Mouse (Mus musculus) forebrain, embryonic 15.5 days (tissue): ENCODE results near the gene Rbm11. TPM values are rescaled to one million over a fixed set of nuclear protein-coding genes. Genes with fewer than 3 reads are reported as not detected.

Experiments used
- ATAC-seq: fragments of 200-750 bp; cut with Nextera tagmentation; replicated peaks from 2 replicates; pipeline ENCODE4 v1.8.0; 2017; ENCODE audit warnings: mild to moderate bottlenecking, moderate TSS enrichment, moderate library complexity
- H3K27ac ChIP-seq: fragments of 300-500 bp; sonication (generic); replicated peaks from 2 replicates; pipeline ENCODE4 v1.5.1; 2015; ENCODE audit warnings: mild to moderate bottlenecking, inconsistent platforms
- H3K27me3 ChIP-seq: fragments of 300-500 bp; sonication (generic); 2 replicates; pipeline ENCODE4 v1.6.1; 2015; ENCODE audit warnings: inconsistent platforms
- H3K36me3 ChIP-seq: fragments of 300-500 bp; sonication (generic); 2 replicates; pipeline ENCODE4 v1.6.1; 2015; ENCODE audit warnings: mild to moderate bottlenecking, inconsistent platforms
- H3K4me1 ChIP-seq: fragments of 300-500 bp; sonication (generic); 2 replicates; pipeline ENCODE4 v1.6.1; 2015; ENCODE audit warnings: inconsistent platforms
- H3K4me2 ChIP-seq: fragments of 300-500 bp; sonication (generic); replicated peaks from 2 replicates; pipeline ENCODE4 v1.6.1; 2015; ENCODE audit warnings: mild to moderate bottlenecking, inconsistent platforms
- H3K4me3 ChIP-seq: fragments of 300-500 bp; sonication (generic); 2 replicates; pipeline ENCODE4 v1.5.1; 2015; ENCODE audit warnings: mild to moderate bottlenecking, inconsistent platforms
- H3K9ac ChIP-seq: fragments of 300-500 bp; sonication (generic); replicated peaks from 2 replicates; pipeline ENCODE4 v1.6.1; 2015; ENCODE audit warnings: mild to moderate bottlenecking, inconsistent platforms
- H3K9me3 ChIP-seq: fragments of 300-500 bp; sonication (generic); 2 replicates; pipeline ENCODE4 v1.6.1; 2016; ENCODE audit warnings: inconsistent platforms
- WGBS: fragments of 180-500 bp; shearing (Covaris S2); methylation state at CpG from one replicate; pipeline ENCODE4 v1.1.7; 2015; ENCODE audit warnings: mixed read lengths; 5-methylcytosine and 5-hydroxymethylcytosine counted together
- polyA plus RNA-seq: library from polyadenylated mRNA; unstranded; fragments of >200 nt; fragmentation: Nextera tagmentation; extraction: Ambion mirVana; gene quantifications from 2 replicates; pipeline ENCODE4 v1.2.1, GENCODE M21; 2015

Gene Rbm11
- 1.2 and 1.4 TPM in 2 replicates for polyA plus RNA-seq

DNA sequence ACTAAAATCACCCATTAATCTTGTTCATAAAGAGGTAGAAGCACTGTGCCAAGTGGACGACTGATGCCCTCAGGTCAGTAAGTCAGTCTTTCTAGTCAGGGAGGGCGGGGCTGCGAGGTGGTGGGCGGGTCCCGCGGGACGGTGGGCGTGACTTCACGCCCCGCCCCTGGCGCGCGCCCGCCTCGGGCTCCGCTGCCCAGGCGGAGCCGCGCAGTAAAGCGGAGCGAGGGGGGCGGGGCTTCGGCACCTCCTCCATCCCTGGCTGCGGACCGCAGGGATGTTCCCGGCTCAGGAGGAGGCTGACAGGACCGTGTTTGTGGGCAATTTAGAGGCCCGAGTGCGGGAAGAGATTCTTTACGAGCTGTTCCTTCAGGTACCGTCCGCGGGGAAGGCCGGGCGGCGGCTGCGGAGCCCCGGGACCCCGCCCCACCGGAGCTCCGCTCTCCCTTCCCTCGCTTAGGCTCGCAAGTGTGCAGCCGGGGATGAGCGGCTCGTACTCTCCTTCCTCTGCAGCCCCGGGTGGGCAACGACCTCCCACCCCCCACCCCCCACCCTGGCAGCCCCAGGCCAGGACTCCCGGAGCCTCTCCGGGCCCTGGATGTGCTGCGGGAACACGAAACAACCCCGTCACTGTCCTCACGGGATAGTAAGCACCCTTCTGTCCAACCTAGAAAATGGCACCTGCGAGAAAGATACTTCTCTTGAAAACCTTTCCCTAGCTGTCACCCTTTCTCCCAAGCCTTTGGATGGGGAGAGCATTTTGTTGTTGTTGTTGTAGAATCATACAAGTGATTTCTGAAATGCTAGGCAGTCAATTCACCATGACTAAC is at the start of gene Rbm11:
Gene Rbm11 (plus strand): TSS at position 174 of the 830 bp plus-strand sequence.
- Histone ChIP-seq H3K9ac (peak within 1 kb of the TSS; percentile 59), H3K36me3 (no peaks in the 10 kb centered on the region), H3K27me3 (no peaks in the 10 kb centered on the region), H3K4me3 (peak within 1 kb of the TSS; percentile 76), H3K4me1 (peaks cover 10% of the 10 kb centered on the region), H3K27ac (peak within 1 kb of the TSS; percentile 56; the same call in 1 of the 2 replicates), H3K4me2 (peak within 1 kb of the TSS; percentile 70), H3K9me3 (no peaks in the 10 kb centered on the region)
- ATAC-seq = peak; percentile 98
- WGBS = under 1% methylated on average over 55 of the region's 55 CpGs

DNA sequence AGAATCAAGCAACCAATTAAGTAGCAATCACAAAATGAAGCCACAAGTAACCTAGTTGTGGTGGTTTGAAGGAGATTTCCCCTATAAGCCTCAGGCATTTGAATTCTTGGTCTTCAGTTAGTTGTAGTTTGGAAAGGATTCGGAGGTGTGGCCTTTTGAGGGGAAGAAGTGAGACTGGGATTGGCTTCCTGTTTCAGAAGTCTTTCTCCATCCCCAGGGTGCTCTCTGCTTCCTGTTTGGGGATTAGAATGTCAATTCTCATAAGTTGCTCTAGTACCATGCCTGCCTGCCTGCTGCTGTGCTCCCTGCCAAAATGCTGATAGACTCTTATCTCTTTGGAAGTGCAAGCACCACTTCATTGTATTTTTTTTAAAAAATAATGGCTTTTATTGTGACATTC is 47.3 kb upstream of the Rbm11 start:
- Histone ChIP-seq H3K4me3 (no peak overlapping the region), H3K27ac (no peak overlapping the region), H3K36me3 (no peaks in the 10 kb centered on the region), H3K9ac (no peak overlapping the region), H3K4me1 (no peaks in the 10 kb centered on the region), H3K27me3 (no peaks in the 10 kb centered on the region), H3K9me3 (no peaks in the 10 kb centered on the region), H3K4me2 (no peak overlapping the region)
- 95% methylated on average over 1 of the region's 1 CpGs for WGBS
- no peak for ATAC-seq

DNA sequence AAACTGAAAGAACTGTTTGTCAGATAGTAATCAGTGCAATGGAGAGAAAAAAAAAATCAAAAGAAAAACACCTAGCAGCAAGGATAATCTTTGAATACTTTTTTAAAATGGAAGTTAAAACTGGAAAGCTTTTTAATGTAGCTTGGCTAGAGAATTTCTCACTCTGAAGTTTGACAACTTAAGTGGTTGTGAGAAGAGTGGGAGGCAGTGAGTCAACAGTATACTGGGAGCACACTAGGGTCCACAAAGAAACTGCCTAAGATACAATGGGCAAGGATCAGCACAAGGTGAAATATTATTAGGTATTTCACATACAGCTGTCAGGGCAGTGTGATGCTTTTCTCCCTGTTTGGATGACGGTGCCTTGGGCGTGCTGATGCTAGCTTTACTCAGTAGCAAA is 29.7 kb upstream of the Rbm11 start:
- H3K4me2 ChIP-seq = no peak overlapping the region
- H3K9ac ChIP-seq = no peak overlapping the region
- H3K4me1 ChIP-seq = no peaks in the 10 kb centered on the region
- H3K27me3 ChIP-seq = no peaks in the 10 kb centered on the region
- ATAC-seq = no peak
- H3K9me3 ChIP-seq = no peaks in the 10 kb centered on the region
- H3K27ac ChIP-seq = no peak overlapping the region
- no peak overlapping the region for H3K4me3 ChIP-seq
- 91% methylated on average over 2 of the region's 2 CpGs for WGBS
- no peaks in the 10 kb centered on the region for H3K36me3 ChIP-seq

DNA sequence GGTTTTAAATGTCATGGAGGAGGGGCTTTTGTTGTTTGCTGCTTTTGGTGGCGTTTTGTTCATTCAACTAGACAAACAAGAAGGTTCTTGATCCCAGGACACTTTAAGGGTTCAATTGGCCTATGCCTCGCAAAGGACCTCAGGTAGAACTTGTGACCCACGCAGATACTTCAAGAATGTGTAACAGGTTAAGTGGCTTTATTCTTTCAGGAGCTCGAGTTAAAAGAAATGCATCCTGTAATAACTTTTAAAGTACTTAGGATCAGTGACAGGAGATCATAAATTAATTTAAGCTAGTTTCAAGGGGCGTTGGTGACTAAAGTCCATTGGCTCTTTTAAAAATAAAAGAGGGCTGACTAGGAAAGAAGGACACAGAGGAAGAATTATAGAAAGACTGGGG is 10.4 kb upstream of the Rbm11 start:
- Histone ChIP-seq H3K36me3 (no peaks in the 10 kb centered on the region), H3K27me3 (no peaks in the 10 kb centered on the region), H3K9me3 (no peaks in the 10 kb centered on the region), H3K4me1 (no peaks in the 10 kb centered on the region), H3K4me3 (no peak overlapping the region), H3K4me2 (no peak overlapping the region), H3K9ac (no peak overlapping the region), H3K27ac (no peak overlapping the region)
- ATAC-seq = no peak
- 80% methylated on average over 5 of the region's 5 CpGs for WGBS

DNA sequence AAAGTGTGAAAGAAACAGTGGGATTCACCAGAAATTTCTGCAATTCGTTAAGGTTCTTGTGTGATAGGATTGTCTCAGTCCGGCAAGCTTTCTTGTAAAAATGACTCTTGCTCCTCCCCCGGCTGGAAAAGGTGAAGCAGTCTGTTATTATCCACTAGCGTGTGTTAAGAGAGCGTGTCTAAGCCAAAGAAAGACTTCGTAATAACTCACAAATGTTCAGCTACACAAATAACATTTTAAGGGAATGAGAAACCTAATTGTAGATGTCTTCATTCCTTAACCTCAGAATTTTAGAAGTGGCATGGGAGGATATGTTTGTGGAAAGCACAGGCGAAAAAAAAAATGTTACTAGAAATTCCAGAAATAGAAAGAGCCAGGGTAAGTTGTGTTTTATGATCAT is 6.7 kb upstream of the Rbm11 start, which contains the start of gene Lipi:
Gene Lipi (minus strand): TSS at position 101 of the 400 bp plus-strand sequence.
- no peaks in the 10 kb centered on the region for H3K27me3 ChIP-seq
- ATAC-seq = no peak
- no peaks in the 10 kb centered on the region for H3K36me3 ChIP-seq
- no peak within 1 kb of the TSS for H3K27ac ChIP-seq
- H3K4me3 ChIP-seq = no peak within 1 kb of the TSS
- H3K4me1 ChIP-seq = no peaks in the 10 kb centered on the region
- WGBS = 73% methylated on average over 7 of the region's 7 CpGs
- no peak within 1 kb of the TSS for H3K9ac ChIP-seq
- H3K4me2 ChIP-seq = no peak within 1 kb of the TSS
- H3K9me3 ChIP-seq = no peaks in the 10 kb centered on the region

DNA sequence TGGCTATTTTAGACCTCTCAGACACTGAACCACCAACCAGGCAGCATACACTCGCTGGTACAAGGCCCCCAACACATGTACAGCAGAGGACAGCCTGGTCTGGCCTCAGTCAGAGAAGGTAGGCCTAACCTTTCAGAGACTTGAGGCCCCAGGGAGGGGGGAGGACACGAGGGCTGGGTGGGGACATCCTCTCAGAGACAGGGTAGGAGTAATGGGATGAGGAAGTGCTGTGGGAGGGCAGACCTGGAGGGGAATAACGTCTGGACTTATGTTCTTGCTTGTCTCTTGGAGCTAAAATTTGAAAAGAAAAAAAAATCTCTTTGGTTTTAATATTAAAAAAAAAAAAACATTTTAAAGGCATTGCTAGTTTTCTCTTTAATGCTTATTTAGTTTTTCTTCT is 6.2 kb upstream of the Rbm11 start:
- Histone ChIP-seq H3K4me3 (no peak overlapping the region), H3K9me3 (no peaks in the 10 kb centered on the region), H3K36me3 (no peaks in the 10 kb centered on the region), H3K27ac (no peak overlapping the region), H3K9ac (no peak overlapping the region), H3K4me1 (no peaks in the 10 kb centered on the region), H3K4me2 (no peak overlapping the region), H3K27me3 (no peaks in the 10 kb centered on the region)
- ATAC-seq = no peak
- WGBS = 44% methylated on average over 3 of the region's 3 CpGs

DNA sequence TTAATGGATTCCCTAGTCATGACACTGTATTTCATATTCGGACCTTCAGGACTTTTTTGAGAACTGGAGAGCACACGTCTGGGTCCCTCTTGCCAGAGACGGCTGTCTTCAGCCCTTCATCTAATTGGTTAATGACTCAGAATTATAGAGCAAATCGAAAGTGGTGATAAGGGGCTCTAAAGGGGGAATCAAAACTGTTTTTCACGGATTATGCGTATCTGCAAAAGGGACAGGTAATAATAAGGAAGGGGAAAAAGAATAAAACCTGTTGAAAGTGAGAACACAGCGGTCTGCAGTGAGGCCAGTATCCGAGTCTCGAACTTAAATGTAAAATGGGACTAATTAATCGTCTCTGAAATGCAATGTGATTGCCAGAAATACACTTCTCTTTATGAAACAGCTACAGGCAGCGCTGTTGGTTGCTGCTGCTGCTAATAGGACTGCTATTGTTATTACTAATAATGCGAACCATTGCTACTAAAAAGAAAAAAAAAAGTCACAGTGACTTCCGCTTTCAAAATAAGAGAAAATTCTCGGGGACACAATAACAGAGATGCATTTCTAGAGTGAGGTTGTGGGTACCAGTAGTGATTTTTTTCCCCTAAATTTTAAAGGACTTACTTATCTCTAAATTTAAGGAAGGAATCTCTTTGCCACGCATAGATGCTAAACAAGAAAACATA is 998 bp downstream of the Rbm11 start:
- 3% methylated on average over 15 of the region's 15 CpGs for WGBS
- Histone ChIP-seq H3K27me3 (no peaks in the 10 kb centered on the region), H3K9ac (peak overlapping the region; percentile 11; the same call in 1 of the 2 replicates), H3K36me3 (no peaks in the 10 kb centered on the region), H3K4me2 (peak overlapping the region; percentile 70), H3K27ac (no peak overlapping the region), H3K4me1 (peaks cover 10% of the 10 kb centered on the region), H3K4me3 (peak overlapping the region; percentile 76), H3K9me3 (no peaks in the 10 kb centered on the region)
- peak; percentile 27; the same call in 1 of the 2 replicates for ATAC-seq

DNA sequence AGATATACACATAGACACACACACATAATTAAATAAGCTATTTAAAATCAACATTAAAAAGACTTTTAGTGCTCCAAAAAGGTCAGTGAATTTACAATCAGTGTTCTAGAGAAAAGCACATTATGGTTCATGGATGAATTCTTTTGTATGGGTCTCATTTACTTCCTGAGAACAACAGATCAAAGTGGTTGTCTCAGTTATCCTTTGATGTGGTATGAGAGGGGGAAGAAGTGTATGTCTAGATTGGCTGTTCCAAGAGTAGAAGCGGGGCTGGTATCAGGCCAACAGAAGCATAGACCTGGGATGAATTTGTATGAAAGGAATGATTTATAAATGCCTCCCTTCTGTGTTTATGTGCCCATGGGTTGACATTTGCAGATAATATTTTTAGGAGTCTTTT is 13.8 kb downstream of the Rbm11 start:
- no peak overlapping the region for H3K27ac ChIP-seq
- H3K27me3 ChIP-seq = no peaks in the 10 kb centered on the region
- H3K4me2 ChIP-seq = no peak overlapping the region
- no peak overlapping the region for H3K9ac ChIP-seq
- no peaks in the 10 kb centered on the region for H3K4me1 ChIP-seq
- 31% methylated on average over 1 of the region's 1 CpGs for WGBS
- H3K9me3 ChIP-seq = no peaks in the 10 kb centered on the region
- no peak for ATAC-seq
- no peak overlapping the region for H3K4me3 ChIP-seq
- H3K36me3 ChIP-seq = no peaks in the 10 kb centered on the region

DNA sequence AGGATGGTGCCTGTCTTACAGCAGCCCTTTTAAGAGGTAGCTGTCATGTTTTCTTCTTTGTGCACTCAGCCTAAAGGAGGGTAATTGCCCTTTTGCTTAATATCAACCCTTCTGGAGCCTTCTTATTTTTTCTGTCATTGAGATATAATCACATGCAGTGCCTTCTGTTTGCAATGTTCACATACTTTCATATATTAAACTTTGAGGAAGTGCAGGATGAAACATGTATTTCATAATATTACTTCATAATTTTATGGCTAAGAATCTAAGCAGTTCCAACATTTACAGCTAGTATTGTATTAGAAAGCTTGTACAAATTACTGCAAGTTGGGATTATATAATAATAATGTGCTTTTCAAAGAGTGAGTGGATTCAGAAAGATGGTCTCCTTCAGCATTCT is 19.9 kb downstream of the Rbm11 start:
- ATAC-seq = no peak
- Histone ChIP-seq H3K27ac (no peak overlapping the region), H3K9me3 (no peaks in the 10 kb centered on the region), H3K36me3 (no peaks in the 10 kb centered on the region), H3K4me3 (no peak overlapping the region), H3K9ac (no peak overlapping the region), H3K27me3 (no peaks in the 10 kb centered on the region), H3K4me1 (no peaks in the 10 kb centered on the region), H3K4me2 (no peak overlapping the region)

DNA sequence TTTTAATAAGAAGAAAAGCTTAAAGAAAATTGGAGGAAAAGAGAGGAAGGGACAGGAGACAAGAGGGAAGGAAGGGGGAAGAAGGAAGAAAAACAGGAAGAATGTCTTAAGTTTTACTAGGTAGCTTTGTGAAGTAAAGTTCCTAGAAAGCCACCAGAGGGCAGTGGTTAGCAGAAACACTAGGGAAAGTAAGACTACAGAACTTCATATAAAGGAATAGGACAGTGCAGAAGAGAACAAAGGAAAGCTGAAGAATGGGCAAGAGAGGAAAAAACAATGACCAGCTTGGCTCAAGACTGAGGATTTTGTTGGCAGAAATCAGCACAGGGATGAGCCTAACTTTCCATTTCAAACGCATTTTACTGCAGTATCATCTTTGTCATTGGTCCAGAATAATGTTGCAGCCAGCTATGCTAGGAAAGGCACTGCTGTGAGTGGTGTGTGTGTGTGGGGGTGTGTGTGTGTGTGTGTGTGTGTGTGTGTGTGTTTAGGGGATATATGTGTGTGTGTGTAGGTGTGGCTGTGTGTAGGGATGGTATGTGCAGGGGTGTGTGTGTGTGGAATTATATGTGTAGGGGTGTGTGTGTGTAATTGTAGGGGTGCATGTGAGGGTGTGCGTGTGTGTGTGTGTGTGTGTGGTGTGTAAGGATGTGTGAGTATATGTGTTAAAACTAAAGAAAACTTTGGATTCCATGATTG is 25.2 kb downstream of the Rbm11 start:
- Histone ChIP-seq H3K4me1 (no peaks in the 10 kb centered on the region), H3K4me2 (no peak overlapping the region), H3K27me3 (no peaks in the 10 kb centered on the region), H3K36me3 (no peaks in the 10 kb centered on the region), H3K9me3 (no peaks in the 10 kb centered on the region), H3K9ac (no peak overlapping the region), H3K27ac (no peak overlapping the region), H3K4me3 (no peak overlapping the region)
- peak; percentile 60; the same call in 1 of the 2 replicates for ATAC-seq
- 73% methylated on average over 2 of the region's 2 CpGs for WGBS

DNA sequence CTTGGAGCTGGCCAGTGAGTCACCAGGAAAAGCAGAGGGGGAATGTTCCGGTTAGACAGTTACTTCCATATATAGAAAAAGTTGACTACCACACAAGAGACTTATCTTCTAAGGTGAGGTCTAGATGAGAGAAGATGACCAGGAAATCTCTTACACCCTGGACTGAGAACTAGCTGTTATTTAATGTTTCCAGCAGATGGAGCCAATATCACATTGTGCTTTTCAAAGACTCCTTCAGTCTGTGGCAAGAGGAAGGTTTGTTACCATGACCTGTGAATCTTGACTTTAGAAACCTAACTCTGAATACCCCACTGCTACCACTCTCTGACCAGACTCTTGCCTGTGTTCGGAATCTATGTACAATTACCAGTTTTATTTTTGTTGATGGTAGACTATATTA is 35.2 kb downstream of the Rbm11 start:
- WGBS = 90% methylated on average over 2 of the region's 2 CpGs
- ATAC-seq = no peak
- H3K4me2 ChIP-seq = no peak overlapping the region

More for the DNA sequence above, 35.2 kb downstream of the Rbm11 start:
- Histone ChIP-seq H3K4me1 (no peaks in the 10 kb centered on the region), H3K36me3 (no peaks in the 10 kb centered on the region), H3K4me3 (no peak overlapping the region), H3K9ac (no peak overlapping the region), H3K27me3 (no peaks in the 10 kb centered on the region), H3K9me3 (no peaks in the 10 kb centered on the region), H3K27ac (no peak overlapping the region)
